Mouse (Mus musculus) C2C12 (cell line): ENCODE measurements around the gene Mex3d.

Experiments
- CEBPB ChIP-seq: IDR thresholded peaks from one replicate; pipeline ENCODE4 v1.6.1; 2011; ENCODE audit warnings: low read depth, mild to moderate bottlenecking, control low read depth, moderate library complexity
- CTCF ChIP-seq: IDR thresholded peaks from one replicate; pipeline ENCODE4 v1.5.1; 2011; ENCODE audit not compliant: control insufficient read depth, insufficient read depth, insufficient read length
- FOSL1 ChIP-seq: IDR thresholded peaks from one replicate; pipeline ENCODE4 v1.8.0; 2011; ENCODE audit warnings: mild to moderate bottlenecking, low read length; ENCODE audit not compliant: poor library complexity, insufficient read depth, severe bottlenecking
- MAX ChIP-seq: IDR thresholded peaks from one replicate; pipeline ENCODE4 v1.6.1; 2011; ENCODE audit warnings: mild to moderate bottlenecking, control low read depth
- MYOD1 ChIP-seq: IDR thresholded peaks from one replicate; pipeline ENCODE4 v1.6.1; 2011; ENCODE audit warnings: low read depth; ENCODE audit not compliant: control insufficient read depth, insufficient read length
- MYOG ChIP-seq: IDR thresholded peaks from one replicate; pipeline ENCODE4 v1.6.1; 2011; ENCODE audit not compliant: control insufficient read depth, insufficient read length; ENCODE audit errors: extremely low read depth
- USF1 ChIP-seq: IDR thresholded peaks from one replicate; pipeline ENCODE4 v1.6.1; 2011; ENCODE audit warnings: low read depth, mild to moderate bottlenecking, control low read depth, moderate library complexity

GRCm38 (mm10) chr10:80351896-80352295, 35.6 kb downstream of the Mex3d start:
- TF ChIP-seq CTCF (no peak), CEBPB (no peak), MYOG (no peak), MAX (no peak), USF1 (no peak), MYOD1 (no peak), FOSL1 (no peak)
